Mouse (Mus musculus) urinary bladder, postnatal 0 days (tissue): Measurements from ENCODE around the gene Olfr170. TPM values are rescaled to one million over a fixed set of nuclear protein-coding genes. Genes with fewer than 3 reads are reported as not detected.

ENCODE experiments used
- polyA plus RNA-seq: library from polyadenylated mRNA; unstranded; fragments of >200 nt; fragmentation: Nextera tagmentation; extraction: Ambion mirVana; gene quantifications from 2 replicates; pipeline ENCODE4 v1.2.1, GENCODE M21; 2015

The Olfr170 gene
- not detected in 2 replicates for polyA plus RNA-seq

GRCm38 (mm10) chr16:19611782-19612181 lies at the start of gene Olfr170:
Olfr170 (minus strand) TSS chr16:19611882.

GRCm38 (mm10) chr16:19629816-19630215 lies 18.1 kb upstream of the Olfr170 start, which contains the start of gene Olfr171:
Olfr171 (minus strand) TSS chr16:19629916.

GRCm38 (mm10) chr16:19571709-19572108 lies 40.0 kb downstream of the Olfr170 start, which contains the start of gene Olfr169:
Olfr169 (minus strand) TSS chr16:19571809.

Other genes starting within 250 kb of the Olfr170 start
- gene Olfr165, start 188.7 kb downstream of the Olfr170 start, polyA plus RNA-seq = not detected in 2 replicates
- gene Olfr166, start 128.2 kb downstream of the Olfr170 start, polyA plus RNA-seq = not detected in 2 replicates
- gene Olfr167, start 89.6 kb downstream of the Olfr170 start, polyA plus RNA-seq = not detected in 2 replicates
- not detected in 2 replicates for gene Olfr168, start 76.3 kb downstream of the Olfr170 start, polyA plus RNA-seq
- gene Olfr169, start 40.1 kb downstream of the Olfr170 start, polyA plus RNA-seq = not detected in 2 replicates
- gene Olfr171, start 18.0 kb upstream of the Olfr170 start, polyA plus RNA-seq = not detected in 2 replicates
- not detected in 2 replicates for gene Lamp3, start 94.5 kb upstream of the Olfr170 start, polyA plus RNA-seq
- 21.7 and 27.5 TPM in 2 replicates for gene B3gnt5, start 148.3 kb upstream of the Olfr170 start, polyA plus RNA-seq